ENCODE assay signal across 28 mouse cellular contexts in genomic region chr3:131857442-131857841, GRCm38 (mm10).
DNase-seq lines count a peak whose midpoint lies in the region; ATAC-seq and TF ChIP-seq lines count a peak whose summit lies in the region.
"Had no signal": no experiment of that assay in that cellular context is flagged by ENCODE, and none has a peak within 500 bp of the region (broad histone marks: within the 10 kb centered on the region; RNA-seq: fewer than 3 reads in every experiment).

No protein-coding gene starts in this region.

- no peak overlapping the region for H3K4me3 ChIP-seq in liver, embryonic 12.5 days
- H3K4me3 ChIP-seq in liver, postnatal 0 days (ENCODE audit: low read depth, low read length) = no peak overlapping the region
- no peak overlapping the region for H3K4me3 ChIP-seq in liver, embryonic 14.5 days (ENCODE audit: insufficient read depth in 1 of 2, low read depth in 2 of 2, low read length in 2 of 2)
- H3K4me3 ChIP-seq: embryonic facial prominence, embryonic 13.5 days; embryonic facial prominence, embryonic 15.5 days; erythroblast, embryonic 14.5 days; forebrain, embryonic 10.5 days; forebrain, embryonic 12.5 days had no signal

- no peak for TF ChIP-seq CTCF in liver, postnatal 0 days (IDR thresholded peaks at IDR 0.05; ENCODE audit: low read depth)
- TF ChIP-seq CTCF in liver, embryonic 14.5 days (IDR thresholded peaks at IDR 0.05; ENCODE audit: low read depth) = no peak

- H3K9ac ChIP-seq in liver, embryonic 12.5 days = no peak overlapping the region
- H3K9ac ChIP-seq in liver, postnatal 0 days (replicated peaks) = no peak overlapping the region
- no peak overlapping the region for H3K9ac ChIP-seq in liver, embryonic 14.5 days (replicated peaks)
- H3K9ac ChIP-seq: embryonic facial prominence, embryonic 13.5 days; embryonic facial prominence, embryonic 15.5 days; forebrain, embryonic 12.5 days had no signal

- H3K36me3 ChIP-seq in liver, embryonic 12.5 days = no peaks in the 10 kb centered on the region
- no peaks in the 10 kb centered on the region for H3K36me3 ChIP-seq in liver, postnatal 0 days (replicated peaks; ENCODE audit: insufficient read depth, low read length)
- H3K36me3 ChIP-seq in liver, embryonic 14.5 days (replicated peaks; ENCODE audit: control insufficient read depth, insufficient read depth, low read depth) = no peaks in the 10 kb centered on the region
- H3K36me3 ChIP-seq: embryonic facial prominence, embryonic 13.5 days; embryonic facial prominence, embryonic 15.5 days; forebrain, embryonic 10.5 days; forebrain, embryonic 12.5 days; G1E had no signal

- no peaks in the 10 kb centered on the region for H3K4me1 ChIP-seq in liver, embryonic 12.5 days
- no peaks in the 10 kb centered on the region for H3K4me1 ChIP-seq in liver, postnatal 0 days (ENCODE audit: insufficient read depth)
- H3K4me1 ChIP-seq in liver, embryonic 14.5 days (replicated peaks; ENCODE audit: control insufficient read depth in 2 of 2, insufficient read depth in 2 of 2, low read length in 1 of 2) = no peaks in the 10 kb centered on the region
- H3K4me1 ChIP-seq: embryonic facial prominence, embryonic 13.5 days; embryonic facial prominence, embryonic 15.5 days; forebrain, embryonic 10.5 days; forebrain, embryonic 12.5 days had no signal

- 0 out of 2 replicates have a peak, but pooled peaks have one; percentile 59 for ATAC-seq in liver, embryonic 12.5 days
- no peak for ATAC-seq in liver, postnatal 0 days
- ATAC-seq in liver, embryonic 14.5 days (ENCODE audit: insufficient read depth) = peak; percentile 72
- ATAC-seq: activated CD4-positive, CD25-positive, alpha-beta regulatory T cell, adult 4 months; CD4-positive, CD25-positive, alpha-beta regulatory T cell, adult 4 months; forebrain, embryonic 14.5 days; forebrain, embryonic 16.5 days; Patski had no signal

- H3K9me3 ChIP-seq in liver, embryonic 12.5 days (replicated peaks) = no peaks in the 10 kb centered on the region
- H3K9me3 ChIP-seq in liver, postnatal 0 days (ENCODE audit: low read length) = no peaks in the 10 kb centered on the region
- no peaks in the 10 kb centered on the region for H3K9me3 ChIP-seq in liver, embryonic 14.5 days (ENCODE audit: control insufficient read depth, low read length)
- H3K9me3 ChIP-seq: embryonic facial prominence, embryonic 13.5 days; embryonic facial prominence, embryonic 15.5 days; forebrain, embryonic 10.5 days; forebrain, embryonic 12.5 days had no signal

- no peak for TF ChIP-seq EP300 in liver, postnatal 0 days (IDR thresholded peaks at IDR 0.05; ENCODE audit: low read depth)
- TF ChIP-seq EP300 in liver, embryonic 14.5 days (IDR thresholded peaks at IDR 0.05; ENCODE audit: low read depth) = 0 out of 2 replicates have a peak, but pooled peaks have one; percentile 19

- no peak overlapping the region for H3K27ac ChIP-seq in liver, embryonic 12.5 days
- no peak overlapping the region for H3K27ac ChIP-seq in liver, postnatal 0 days (ENCODE audit: low read depth)
- no peak overlapping the region for H3K27ac ChIP-seq in liver, embryonic 14.5 days
- H3K27ac ChIP-seq: embryonic facial prominence, embryonic 13.5 days; embryonic facial prominence, embryonic 15.5 days; forebrain, embryonic 10.5 days; forebrain, embryonic 12.5 days had no signal

- H3K4me2 ChIP-seq in liver, embryonic 12.5 days = no peak overlapping the region
- H3K4me2 ChIP-seq in liver, postnatal 0 days (ENCODE audit: low read depth, low read length) = no peak overlapping the region
- no peak overlapping the region for H3K4me2 ChIP-seq in liver, embryonic 14.5 days (ENCODE audit: low read depth)
- H3K4me2 ChIP-seq: embryonic facial prominence, embryonic 13.5 days; embryonic facial prominence, embryonic 15.5 days; forebrain, embryonic 12.5 days had no signal

- 34% methylated on average over 2 of the region's 2 CpGs for WGBS in liver, embryonic 12.5 days (ENCODE audit: insufficient replicate concordance)
- WGBS in liver, postnatal 0 days (ENCODE audit: insufficient replicate concordance) = 42% methylated on average over 2 of the region's 2 CpGs
- 34% methylated on average over 2 of the region's 2 CpGs for WGBS in liver, embryonic 14.5 days (ENCODE audit: insufficient replicate concordance)

- no peaks in the 10 kb centered on the region for H3K27me3 ChIP-seq in liver, embryonic 12.5 days (replicated peaks)
- H3K27me3 ChIP-seq in liver, postnatal 0 days (ENCODE audit: insufficient read depth, low read length) = no peaks in the 10 kb centered on the region
- no peaks in the 10 kb centered on the region for H3K27me3 ChIP-seq in liver, embryonic 14.5 days (ENCODE audit: control insufficient read depth, insufficient read depth, low read length)
- H3K27me3 ChIP-seq: CH12.LX; embryonic facial prominence, embryonic 13.5 days; embryonic facial prominence, embryonic 15.5 days; forebrain, embryonic 12.5 days; Patski had no signal

- DNase-seq in liver, postnatal 0 days = no peak
- DNase-seq in liver, embryonic 14.5 days (ENCODE audit: low read depth in 3 of 3, low spot score in 3 of 3) = peak in 2 of 3 experiments; percentile 0 to 2
- no peak for DNase-seq in liver
- DNase-seq in yolk sac, embryonic 10.5 days (ENCODE audit: low spot score) = peak; percentile 17
- no peak for DNase-seq in cerebellum, adult 11 months
- DNase-seq: adrenal gland, adult 8-10 months; adrenal gland, postnatal 14 days; adrenal gland, postnatal 36 days; B cell, adult 2 months; cerebellum, adult 18-20 months; cerebellum, adult 8-10 months; cerebellum, adult 9-11 months; cerebellum, postnatal 14 days; cerebellum, postnatal 36 days; embryo, embryonic 11 days had no signal

Comparison
In these comparisons a context has a peak if more than half of its experiments do, and no peak if none do; other contexts are left out.
1. DNase-seq: peak in liver, embryonic 14.5 days (2 of 3) and yolk sac, embryonic 10.5 days (single experiment); none in liver, postnatal 0 days (single experiment), liver (single experiment) and cerebellum, adult 11 months (single experiment).